Mouse (Mus musculus): ENCODE measurements around the gene Map1b. TPM values are rescaled to one million over a fixed set of nuclear protein-coding genes. Genes with fewer than 3 reads are reported as not detected.

Map1b gene
- polyA plus RNA-seq, 1 experiment: 4.1 TPM

DNA sequence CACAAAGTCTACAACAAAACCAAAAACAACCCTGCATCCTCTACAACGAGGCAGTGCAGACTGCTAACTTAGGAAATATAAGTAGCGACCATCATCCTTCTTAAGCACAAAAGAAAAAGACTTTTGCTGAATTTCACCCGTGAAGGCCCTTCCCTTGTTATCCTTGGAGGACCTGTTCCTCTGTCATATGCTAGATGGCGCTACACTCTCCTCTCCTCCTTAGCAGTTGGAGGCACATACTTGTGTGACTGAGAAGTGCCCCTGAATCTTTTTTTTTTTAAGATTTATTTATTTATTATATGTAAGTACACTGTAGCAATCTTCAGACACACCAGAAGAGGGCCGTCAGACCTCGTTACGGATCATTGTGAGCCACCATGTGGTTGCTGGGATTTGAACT is 20.2 kb downstream of the Map1b start:
- H3K4me3 ChIP-seq (replicated peaks; ENCODE audit: extremely low read depth, low read depth, low read length): no peak overlapping the region
- H3K4me1 ChIP-seq (ENCODE audit: control insufficient read depth, insufficient read depth, low read length): no peaks in the 10 kb centered on the region
- no peak for DNase-seq
- 84% methylated on average over 7 of the region's 7 CpGs for WGBS
- TF ChIP-seq POLR2A (IDR thresholded peaks at IDR 0.05; ENCODE audit: borderline replicate concordance, extremely low read depth, low read depth, low read length) (no peak), CTCF (IDR thresholded peaks at IDR 0.05; ENCODE audit: insufficient read depth, low read length) (no peak)

DNA sequence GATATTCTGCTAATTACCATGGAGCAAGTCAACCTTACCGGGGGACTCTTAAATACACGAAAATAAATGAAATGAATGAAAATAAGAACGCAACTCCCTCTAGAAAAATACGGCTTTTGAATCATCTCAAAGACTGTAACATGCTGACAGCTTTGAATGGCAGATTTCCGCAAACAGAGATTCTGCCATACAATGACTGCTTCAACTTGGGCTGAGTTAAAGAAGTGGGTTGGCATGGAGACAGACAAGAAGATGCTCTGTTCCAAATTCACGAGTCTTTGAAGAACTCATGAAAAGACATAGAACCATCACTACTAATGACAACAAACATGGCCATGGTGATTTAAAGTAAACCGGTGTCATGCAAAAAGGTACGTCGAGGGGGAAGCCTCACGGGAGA is 21.9 kb downstream of the Map1b start:
- Histone ChIP-seq H3K4me1 (ENCODE audit: control insufficient read depth, insufficient read depth, low read length) (no peaks in the 10 kb centered on the region), H3K4me3 (replicated peaks; ENCODE audit: extremely low read depth, low read depth, low read length) (no peak overlapping the region)
- 89% methylated on average over 10 of the region's 10 CpGs for WGBS
- DNase-seq: no peak
- no peak for TF ChIP-seq CTCF (IDR thresholded peaks at IDR 0.05; ENCODE audit: insufficient read depth, low read length)
- TF ChIP-seq POLR2A (IDR thresholded peaks at IDR 0.05; ENCODE audit: borderline replicate concordance, extremely low read depth, low read depth, low read length): no peak

DNA sequence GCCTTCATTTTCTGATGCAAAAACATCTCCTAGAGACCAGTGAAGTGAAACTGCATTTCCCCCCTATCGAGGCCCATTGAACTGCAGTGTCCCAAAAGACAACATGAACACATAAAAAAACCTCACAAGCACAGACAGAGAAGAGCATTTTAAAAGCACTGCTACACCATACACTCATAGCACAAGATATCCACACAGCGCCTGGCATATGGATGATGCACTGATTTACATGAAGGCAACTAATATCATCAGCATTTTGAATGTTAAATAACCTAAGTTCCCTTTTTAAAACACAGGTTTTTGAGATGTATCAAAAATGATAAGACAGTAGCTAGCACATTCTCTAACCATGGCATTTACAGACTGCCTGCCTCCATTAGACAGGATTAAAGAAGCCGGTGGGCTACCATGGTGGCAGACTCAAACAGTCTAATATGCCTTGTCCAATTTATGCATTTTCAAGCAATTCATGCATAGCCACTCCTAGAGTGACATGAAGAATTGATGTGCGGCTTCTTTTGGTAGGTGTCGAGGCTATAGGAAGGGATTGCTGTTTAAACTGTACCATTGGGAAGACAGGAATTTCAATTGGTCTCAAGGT is 22.9 kb downstream of the Map1b start:
- no peak for DNase-seq
- TF ChIP-seq CTCF (IDR thresholded peaks at IDR 0.05; ENCODE audit: insufficient read depth, low read length): no peak
- TF ChIP-seq POLR2A (IDR thresholded peaks at IDR 0.05; ENCODE audit: borderline replicate concordance, extremely low read depth, low read depth, low read length): no peak
- no peak overlapping the region for H3K4me3 ChIP-seq (replicated peaks; ENCODE audit: extremely low read depth, low read depth, low read length)
- no peaks in the 10 kb centered on the region for H3K4me1 ChIP-seq (ENCODE audit: control insufficient read depth, insufficient read depth, low read length)
- WGBS: 90% methylated on average over 5 of the region's 5 CpGs

DNA sequence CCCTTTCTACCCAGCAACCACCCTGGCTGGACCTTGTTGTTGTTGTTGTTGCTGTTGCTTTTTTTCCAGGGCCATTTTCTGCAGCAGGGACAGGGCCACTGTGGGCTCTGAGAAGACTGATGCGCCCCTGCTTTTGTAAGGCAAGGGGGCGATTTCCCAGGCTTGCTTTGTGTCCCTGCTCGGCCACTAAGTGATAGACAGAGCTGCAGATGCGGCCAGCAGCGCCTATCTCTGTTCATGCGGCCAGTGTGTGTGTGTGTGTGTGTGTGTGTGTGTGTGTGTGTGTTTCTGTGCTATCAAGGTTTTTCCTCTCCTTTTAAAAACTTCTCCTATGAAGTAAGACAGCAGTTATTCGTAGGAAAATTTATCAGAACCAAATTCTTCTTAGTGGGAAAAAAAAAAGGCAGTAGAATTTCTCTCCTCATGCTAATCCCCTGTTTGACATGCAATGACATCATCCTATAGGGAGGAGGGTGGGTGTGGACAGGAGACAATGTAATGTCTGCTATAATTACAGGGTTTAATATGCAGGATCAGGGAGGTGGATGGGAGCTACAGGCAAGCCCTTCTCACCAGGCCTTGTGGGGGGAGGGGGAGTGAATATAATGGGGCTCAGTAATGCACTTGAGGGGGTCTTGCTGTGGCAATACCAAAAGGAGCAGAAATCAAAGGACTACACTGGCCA is 23.6 kb downstream of the Map1b start:
- Histone ChIP-seq H3K4me3 (replicated peaks; ENCODE audit: extremely low read depth, low read depth, low read length) (no peak overlapping the region), H3K4me1 (ENCODE audit: control insufficient read depth, insufficient read depth, low read length) (no peaks in the 10 kb centered on the region)
- WGBS: 71% methylated on average over 7 of the region's 7 CpGs
- DNase-seq: no peak
- TF ChIP-seq POLR2A (IDR thresholded peaks at IDR 0.05; ENCODE audit: borderline replicate concordance, extremely low read depth, low read depth, low read length) (no peak), CTCF (IDR thresholded peaks at IDR 0.05; ENCODE audit: insufficient read depth, low read length) (no peak)

DNA sequence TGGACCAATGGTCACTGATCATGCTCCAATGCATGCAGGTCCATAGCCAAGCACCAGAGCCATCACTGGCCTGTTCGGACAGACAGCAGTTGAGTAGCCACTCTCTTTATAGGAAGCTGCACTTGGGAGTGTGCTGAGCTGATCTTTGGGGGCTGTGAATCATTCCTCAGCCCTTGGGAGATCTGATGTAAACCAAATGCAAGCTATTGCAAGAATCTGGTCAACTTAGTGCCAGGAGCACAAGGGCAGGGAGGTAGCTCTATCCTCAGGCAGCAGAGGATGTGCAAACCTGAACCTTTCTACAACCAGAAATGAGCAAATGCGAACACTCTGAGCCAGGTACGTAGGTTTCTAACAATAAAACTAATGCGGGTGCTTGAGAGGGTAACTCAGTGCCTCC is 26.3 kb downstream of the Map1b start:
- Histone ChIP-seq H3K4me3 (replicated peaks; ENCODE audit: extremely low read depth, low read depth, low read length) (no peak overlapping the region), H3K4me1 (ENCODE audit: control insufficient read depth, insufficient read depth, low read length) (no peaks in the 10 kb centered on the region)
- 94% methylated on average over 4 of the region's 4 CpGs for WGBS
- DNase-seq: no peak
- TF ChIP-seq CTCF (IDR thresholded peaks at IDR 0.05; ENCODE audit: insufficient read depth, low read length): no peak
- TF ChIP-seq POLR2A (IDR thresholded peaks at IDR 0.05; ENCODE audit: borderline replicate concordance, extremely low read depth, low read depth, low read length): no peak

- 89% methylated on average over 5 of the region's 5 CpGs for WGBS
- H3K4me3 ChIP-seq (replicated peaks; ENCODE audit: extremely low read depth, low read depth, low read length): no peak overlapping the region
- DNase-seq: no peak
- no peaks in the 10 kb centered on the region for H3K4me1 ChIP-seq (ENCODE audit: control insufficient read depth, insufficient read depth, low read length)
- no peak for TF ChIP-seq CTCF (IDR thresholded peaks at IDR 0.05; ENCODE audit: insufficient read depth, low read length)
- TF ChIP-seq POLR2A (IDR thresholded peaks at IDR 0.05; ENCODE audit: borderline replicate concordance, extremely low read depth, low read depth, low read length): no peak
Measured at GRCm38 (mm10) chr13:99489175-99489574, 27.2 kb downstream of the Map1b start.

- Histone ChIP-seq H3K4me1 (ENCODE audit: control insufficient read depth, insufficient read depth, low read length) (peaks cover 5% of the 10 kb centered on the region; the same call in 1 of the 2 replicates), H3K4me3 (replicated peaks; ENCODE audit: extremely low read depth, low read depth, low read length) (no peak overlapping the region)
- no peak for DNase-seq
- TF ChIP-seq POLR2A (IDR thresholded peaks at IDR 0.05; ENCODE audit: borderline replicate concordance, extremely low read depth, low read depth, low read length) (no peak), CTCF (IDR thresholded peaks at IDR 0.05; ENCODE audit: insufficient read depth, low read length) (no peak)
- 83% methylated on average over 9 of the region's 9 CpGs for WGBS
Measured at GRCm38 (mm10) chr13:99485861-99486260, 30.5 kb downstream of the Map1b start.

- no peak for DNase-seq
- Histone ChIP-seq H3K4me3 (replicated peaks; ENCODE audit: extremely low read depth, low read depth, low read length) (no peak overlapping the region), H3K4me1 (ENCODE audit: control insufficient read depth, insufficient read depth, low read length) (peaks cover 5% of the 10 kb centered on the region; the same call in 1 of the 2 replicates)
- WGBS: 68% methylated on average over 7 of the region's 7 CpGs
- TF ChIP-seq POLR2A (IDR thresholded peaks at IDR 0.05; ENCODE audit: borderline replicate concordance, extremely low read depth, low read depth, low read length) (no peak), CTCF (IDR thresholded peaks at IDR 0.05; ENCODE audit: insufficient read depth, low read length) (no peak)
Measured at GRCm38 (mm10) chr13:99485331-99485733, 31.0 kb downstream of the Map1b start.

GRCm38 (mm10) chr13:99484905-99485304 is 31.4 kb downstream of the Map1b start:
- H3K4me3 ChIP-seq (replicated peaks; ENCODE audit: extremely low read depth, low read depth, low read length): no peak overlapping the region
- 77% methylated on average over 10 of the region's 10 CpGs for WGBS
- TF ChIP-seq CTCF (IDR thresholded peaks at IDR 0.05; ENCODE audit: insufficient read depth, low read length) (no peak), POLR2A (IDR thresholded peaks at IDR 0.05; ENCODE audit: borderline replicate concordance, extremely low read depth, low read depth, low read length) (no peak)

GRCm38 (mm10) chr13:99483433-99483832 is 32.9 kb downstream of the Map1b start:
- Histone ChIP-seq H3K4me1 (ENCODE audit: control insufficient read depth, insufficient read depth, low read length) (peaks cover 5% of the 10 kb centered on the region; the same call in 1 of the 2 replicates), H3K4me3 (replicated peaks; ENCODE audit: extremely low read depth, low read depth, low read length) (no peak overlapping the region)
- DNase-seq: no peak
- TF ChIP-seq POLR2A (IDR thresholded peaks at IDR 0.05; ENCODE audit: borderline replicate concordance, extremely low read depth, low read depth, low read length): no peak
- no peak for TF ChIP-seq CTCF (IDR thresholded peaks at IDR 0.05; ENCODE audit: insufficient read depth, low read length)

More at GRCm38 (mm10) chr13:99484905-99485304, 31.4 kb downstream of the Map1b start:
- H3K4me1 ChIP-seq (ENCODE audit: control insufficient read depth, insufficient read depth, low read length): peaks cover 5% of the 10 kb centered on the region; the same call in 1 of the 2 replicates
- DNase-seq: no peak
